Mouse (Mus musculus): ENCODE measurements around the gene Ramac. TPM values are rescaled to one million over a fixed set of nuclear protein-coding genes. Genes with fewer than 3 reads are reported as not detected.

Ramac gene
- polyA plus RNA-seq, 1 experiment from 2014 or later, result 118 TPM

GRCm38 (mm10) chr7:81726728-81727005 lies 36.1 kb upstream of the Ramac start:
- Histone ChIP-seq H3K9ac (ENCODE audit: low read depth, low read length) (no peak overlapping the region), H3K4me3 (ENCODE audit: low read depth, low read length) (no peak overlapping the region), H3K4me2 (replicated peaks; ENCODE audit: low read depth) (no peak overlapping the region), H3K36me3 (ENCODE audit: control insufficient read depth, insufficient read depth) (no peaks in the 10 kb centered on the region), H3K9me3 (ENCODE audit: control insufficient read depth) (no peaks in the 10 kb centered on the region), H3K4me1 (replicated peaks; ENCODE audit: control insufficient read depth, insufficient read depth, low read length) (no peaks in the 10 kb centered on the region), H3K27me3 (replicated peaks; ENCODE audit: control insufficient read depth, insufficient read depth, low read length) (no peaks in the 10 kb centered on the region), H3K27ac (ENCODE audit: low read depth, low read length) (no peak overlapping the region)
- ATAC-seq, result no peak
- WGBS, result 50% methylated on average over 2 of the region's 2 CpGs
- no peak for TF ChIP-seq CTCF (IDR thresholded peaks at IDR 0.05; ENCODE audit: low read depth)

- Histone ChIP-seq H3K27ac (ENCODE audit: low read depth, low read length) (no peak overlapping the region), H3K36me3 (ENCODE audit: control insufficient read depth, insufficient read depth) (no peaks in the 10 kb centered on the region), H3K27me3 (replicated peaks; ENCODE audit: control insufficient read depth, insufficient read depth, low read length) (no peaks in the 10 kb centered on the region), H3K9me3 (ENCODE audit: control insufficient read depth) (no peaks in the 10 kb centered on the region), H3K4me1 (replicated peaks; ENCODE audit: control insufficient read depth, insufficient read depth, low read length) (no peaks in the 10 kb centered on the region), H3K4me2 (replicated peaks; ENCODE audit: low read depth) (no peak overlapping the region), H3K9ac (ENCODE audit: low read depth, low read length) (no peak overlapping the region), H3K4me3 (ENCODE audit: low read depth, low read length) (no peak overlapping the region)
- no peak for TF ChIP-seq CTCF (IDR thresholded peaks at IDR 0.05; ENCODE audit: low read depth)
- 79% methylated on average over 9 of the region's 9 CpGs for WGBS
- ATAC-seq, result no peak
These were observed 35.0 kb upstream of the Ramac start for GRCm38 (mm10) chr7:81727716-81728115.

- no peak for TF ChIP-seq CTCF (IDR thresholded peaks at IDR 0.05; ENCODE audit: low read depth)
- Histone ChIP-seq H3K4me2 (replicated peaks; ENCODE audit: low read depth) (no peak overlapping the region), H3K27ac (ENCODE audit: low read depth, low read length) (no peak overlapping the region), H3K9ac (ENCODE audit: low read depth, low read length) (no peak overlapping the region), H3K36me3 (ENCODE audit: control insufficient read depth, insufficient read depth) (no peaks in the 10 kb centered on the region), H3K4me1 (replicated peaks; ENCODE audit: control insufficient read depth, insufficient read depth, low read length) (no peaks in the 10 kb centered on the region), H3K9me3 (ENCODE audit: control insufficient read depth) (no peaks in the 10 kb centered on the region), H3K27me3 (replicated peaks; ENCODE audit: control insufficient read depth, insufficient read depth, low read length) (no peaks in the 10 kb centered on the region), H3K4me3 (ENCODE audit: low read depth, low read length) (no peak overlapping the region)
- 74% methylated on average over 9 of the region's 9 CpGs for WGBS
- ATAC-seq, result no peak
These were observed 32.9 kb upstream of the Ramac start for GRCm38 (mm10) chr7:81729787-81730186.

- no peak overlapping the region for H3K27ac ChIP-seq (ENCODE audit: low read depth, low read length)
- no peaks in the 10 kb centered on the region for H3K4me1 ChIP-seq (replicated peaks; ENCODE audit: control insufficient read depth, insufficient read depth, low read length)
- no peak for TF ChIP-seq CTCF (IDR thresholded peaks at IDR 0.05; ENCODE audit: low read depth)
- H3K9ac ChIP-seq (ENCODE audit: low read depth, low read length), result no peak overlapping the region
- no peaks in the 10 kb centered on the region for H3K9me3 ChIP-seq (ENCODE audit: control insufficient read depth)
- ATAC-seq, result no peak
- WGBS, result 81% methylated on average over 6 of the region's 6 CpGs
- H3K4me2 ChIP-seq (replicated peaks; ENCODE audit: low read depth), result no peak overlapping the region
- H3K36me3 ChIP-seq (ENCODE audit: control insufficient read depth, insufficient read depth), result no peaks in the 10 kb centered on the region
- no peak overlapping the region for H3K4me3 ChIP-seq (ENCODE audit: low read depth, low read length)
- H3K27me3 ChIP-seq (replicated peaks; ENCODE audit: control insufficient read depth, insufficient read depth, low read length), result no peaks in the 10 kb centered on the region
These were observed 31.5 kb upstream of the Ramac start for GRCm38 (mm10) chr7:81731181-81731651.

GRCm38 (mm10) chr7:81732183-81733089 lies 30.3 kb upstream of the Ramac start:
- WGBS, result 78% methylated on average over 12 of the region's 12 CpGs
- H3K4me1 ChIP-seq (replicated peaks; ENCODE audit: control insufficient read depth, insufficient read depth, low read length), result no peaks in the 10 kb centered on the region
- H3K9me3 ChIP-seq (ENCODE audit: control insufficient read depth), result no peaks in the 10 kb centered on the region
- no peak overlapping the region for H3K9ac ChIP-seq (ENCODE audit: low read depth, low read length)
- no peak overlapping the region for H3K4me2 ChIP-seq (replicated peaks; ENCODE audit: low read depth)
- no peaks in the 10 kb centered on the region for H3K27me3 ChIP-seq (replicated peaks; ENCODE audit: control insufficient read depth, insufficient read depth, low read length)
- no peak overlapping the region for H3K27ac ChIP-seq (ENCODE audit: low read depth, low read length)
- H3K4me3 ChIP-seq (ENCODE audit: low read depth, low read length), result no peak overlapping the region
- no peak for ATAC-seq
- no peak for TF ChIP-seq CTCF (IDR thresholded peaks at IDR 0.05; ENCODE audit: low read depth)
- no peaks in the 10 kb centered on the region for H3K36me3 ChIP-seq (ENCODE audit: control insufficient read depth, insufficient read depth)

GRCm38 (mm10) chr7:81735300-81736048 lies 27.3 kb upstream of the Ramac start:
- no peak overlapping the region for H3K4me3 ChIP-seq (ENCODE audit: low read depth, low read length)
- H3K36me3 ChIP-seq (ENCODE audit: control insufficient read depth, insufficient read depth), result no peaks in the 10 kb centered on the region
- 46% methylated on average over 9 of the region's 9 CpGs for WGBS
- no peaks in the 10 kb centered on the region for H3K9me3 ChIP-seq (ENCODE audit: control insufficient read depth)
- H3K9ac ChIP-seq (ENCODE audit: low read depth, low read length), result no peak overlapping the region
- no peaks in the 10 kb centered on the region for H3K4me1 ChIP-seq (replicated peaks; ENCODE audit: control insufficient read depth, insufficient read depth, low read length)
- no peak for TF ChIP-seq CTCF (IDR thresholded peaks at IDR 0.05; ENCODE audit: low read depth)
- no peak; the same call in 1 of the 2 replicates for ATAC-seq
- no peak overlapping the region for H3K27ac ChIP-seq (ENCODE audit: low read depth, low read length)
- no peak overlapping the region for H3K4me2 ChIP-seq (replicated peaks; ENCODE audit: low read depth)
- no peaks in the 10 kb centered on the region for H3K27me3 ChIP-seq (replicated peaks; ENCODE audit: control insufficient read depth, insufficient read depth, low read length)

Measured in intestine, postnatal 0 days (tissue).